Mouse (Mus musculus) left cerebral cortex, postnatal 10 days (tissue): ENCODE results near the gene Tmem132d. TPM values are rescaled to one million over a fixed set of nuclear protein-coding genes. Genes with fewer than 3 reads are reported as not detected.

Experiments
- DNase-seq, 2 experiments: peaks; one replicate each; pipeline ENCODE4 v3.0.0; 2021 to 2022; ENCODE audit warnings: low spot score in 2 of 2, mixed read lengths in 1 of 2; ENCODE audit errors: extremely low spot score in 1 of 2
- intact Hi-C: fragments of 180-260 bp; cut with DNase I; formaldehyde crosslinking; loops from one replicate; pipeline ENCODE4 v1.15.1; 2025
- total RNA-seq, 2 experiments: library from RNA; stranded (reverse); gene quantifications; 2 replicates each; pipeline ENCODE4 v1.2.3; 2021

The Tmem132d gene
- total RNA-seq, result 10 to 100 TPM; 25.7 to 28.1 TPM

DNA sequence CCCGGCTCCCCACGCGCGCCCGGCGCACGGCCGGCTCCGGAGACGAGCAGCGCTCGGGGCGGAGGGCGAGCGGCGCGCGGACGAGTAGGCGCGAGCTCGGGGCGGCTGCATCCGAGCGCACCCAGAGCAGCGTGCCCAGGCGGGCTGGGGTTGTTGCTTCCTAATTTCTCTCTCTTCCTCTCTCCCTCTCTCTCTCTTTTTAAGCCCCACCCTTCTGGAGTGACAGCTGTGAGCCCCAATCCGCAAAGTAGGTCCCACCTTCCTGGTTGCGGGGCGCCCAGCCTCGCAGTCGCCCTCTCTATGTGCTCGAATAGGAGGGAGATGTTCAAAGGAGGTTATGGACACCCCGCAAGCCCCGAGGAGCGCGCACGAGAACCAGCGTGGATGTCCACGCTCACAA lies at the start of gene Tmem132d:
Gene Tmem132d, minus strand, starts transcription at position 162 of the 400 bp plus-strand sequence.
- DNase-seq, result peak; percentile 60 to 66
- intact Hi-C loops, result loop anchor here (10.0 kb wide), 4 partner anchors 318 to 728 kb away; no protein-coding TSS in a partner anchor

DNA sequence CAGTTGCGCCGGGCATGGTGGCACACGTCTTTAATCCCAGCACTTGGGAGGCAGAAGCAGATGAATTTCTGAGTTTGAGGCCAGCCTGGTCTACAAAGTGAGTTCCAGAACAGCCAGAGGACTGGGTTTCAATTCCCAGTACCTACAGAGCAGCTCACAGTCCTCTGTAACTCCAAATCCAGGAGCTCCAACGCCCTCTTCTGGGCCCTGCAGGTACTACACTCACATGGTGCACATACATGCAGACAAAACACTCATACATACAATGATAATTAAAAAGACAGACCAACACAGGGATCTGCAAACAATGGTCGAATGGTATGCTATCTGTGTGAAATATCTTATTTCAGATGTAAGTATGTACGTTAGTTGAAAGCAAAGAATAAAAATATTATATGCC lies 47.9 kb upstream of the Tmem132d start:
- intact Hi-C loops, result no loop called here
- DNase-seq, result no peak

GRCm38 (mm10) chr5:128475372-128475771 lies 42.5 kb upstream of the Tmem132d start:
- intact Hi-C loops, result no loop called here
- no peak for DNase-seq

- intact Hi-C loops, result no loop called here
- DNase-seq, result no peak
Measured at GRCm38 (mm10) chr5:128469812-128470211, 36.9 kb upstream of the Tmem132d start.

DNA sequence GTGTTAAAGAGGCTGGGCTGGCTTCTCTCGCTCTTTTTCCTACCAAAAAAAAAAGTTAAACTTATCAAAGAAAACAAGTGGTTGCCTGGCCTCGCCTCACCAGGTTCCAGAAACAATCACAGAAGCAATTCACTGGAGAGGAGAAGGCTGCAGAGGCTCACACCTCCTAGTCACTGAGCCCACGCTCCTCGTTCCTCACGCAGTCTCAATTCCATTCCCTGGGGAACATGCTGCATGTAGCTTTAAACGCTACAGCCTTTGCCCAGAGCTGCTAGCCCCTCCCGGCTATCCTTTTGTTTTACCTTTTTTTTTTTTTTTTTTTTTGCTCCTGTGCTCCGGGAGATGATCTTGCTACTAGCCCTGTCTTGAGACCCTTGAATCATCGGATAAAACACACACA lies 31.6 kb upstream of the Tmem132d start:
- intact Hi-C loops, result no loop called here
- no peak for DNase-seq

GRCm38 (mm10) chr5:128460605-128461004 lies 27.7 kb upstream of the Tmem132d start:
- intact Hi-C loops, result no loop called here
- DNase-seq, result no peak

DNA sequence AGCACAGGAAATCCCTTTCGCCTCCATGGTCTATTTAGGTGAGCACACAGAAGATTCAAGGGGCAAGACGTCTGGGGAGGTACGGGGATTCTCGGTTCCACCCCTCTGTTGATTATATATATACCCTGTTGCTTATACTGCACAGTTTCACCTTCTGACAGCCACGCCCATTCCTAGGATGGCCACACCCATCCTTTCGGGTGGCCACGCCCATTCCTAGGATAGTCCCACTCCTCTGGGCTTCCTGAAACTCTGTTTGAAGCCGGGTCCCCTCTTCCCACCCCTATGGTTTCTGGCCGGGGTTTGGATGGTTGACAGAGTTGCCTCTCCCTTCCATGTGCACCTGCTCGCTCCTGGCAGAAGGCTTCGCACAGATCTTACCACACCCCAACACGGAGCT lies 22.9 kb upstream of the Tmem132d start:
- intact Hi-C loops, result no loop called here
- no peak for DNase-seq

- intact Hi-C loops, result no loop called here
- no peak for DNase-seq
Measured at GRCm38 (mm10) chr5:128452196-128452595, 19.3 kb upstream of the Tmem132d start.

GRCm38 (mm10) chr5:128450808-128451207 lies 17.9 kb upstream of the Tmem132d start:
- intact Hi-C loops, result no loop called here

GRCm38 (mm10) chr5:128444876-128445275 lies 12.0 kb upstream of the Tmem132d start:
- DNase-seq, result no peak
- intact Hi-C loops, result loop anchor here (5.0 to 10.0 kb wide), 2 partner anchors 853 to 940 kb away; no protein-coding TSS in a partner anchor

More at GRCm38 (mm10) chr5:128450808-128451207, 17.9 kb upstream of the Tmem132d start:
- no peak for DNase-seq

DNA sequence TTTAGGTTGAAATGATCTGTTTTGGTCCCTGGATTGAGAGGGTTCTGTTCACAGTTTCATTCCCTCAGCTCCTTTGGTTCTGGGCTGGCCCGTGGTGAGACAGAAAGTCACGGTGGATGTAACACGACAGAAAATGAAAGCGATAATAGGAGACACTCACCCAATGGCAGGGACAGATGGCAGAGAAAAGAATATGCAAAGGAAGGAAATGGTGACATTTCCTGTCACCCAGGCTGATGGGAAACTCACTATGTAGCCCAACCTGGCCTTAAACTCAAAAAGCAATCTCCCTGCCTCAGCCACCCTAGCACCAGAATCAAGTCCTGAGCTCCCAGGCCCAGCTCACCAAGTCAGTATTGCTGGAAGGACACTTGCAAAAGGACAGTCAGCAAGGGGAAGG lies 11.0 kb upstream of the Tmem132d start:
- intact Hi-C loops, result loop anchor here (5.0 to 10.0 kb wide), 2 partner anchors 852 to 939 kb away; no protein-coding TSS in a partner anchor
- DNase-seq, result no peak

DNA sequence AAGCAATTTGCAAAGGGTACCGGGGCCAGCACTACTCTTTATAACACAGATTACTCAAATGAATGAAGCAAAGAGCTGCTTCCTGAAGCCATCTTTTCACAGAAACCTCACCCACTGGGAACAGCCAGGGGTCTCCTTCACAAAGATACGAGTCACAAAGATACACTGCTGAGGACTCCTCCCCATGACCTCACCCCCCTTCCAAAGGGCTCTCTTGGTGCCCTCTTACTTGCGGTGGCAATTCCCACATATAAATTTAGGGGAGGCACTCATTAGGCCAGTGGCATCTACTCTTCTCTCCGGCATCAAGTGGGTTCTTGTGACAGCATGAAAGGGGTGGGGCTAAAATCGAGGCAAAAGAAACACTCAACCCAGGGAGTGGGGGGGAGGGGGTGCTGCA lies 8.2 kb upstream of the Tmem132d start:
- DNase-seq, result no peak
- intact Hi-C loops, result loop anchor here (5.0 to 10.0 kb wide), 2 partner anchors 849 to 936 kb away; no protein-coding TSS in a partner anchor

GRCm38 (mm10) chr5:128439828-128440227 lies 7.0 kb upstream of the Tmem132d start:
- DNase-seq, result peak in 1 of 2 experiments; percentile 67
- intact Hi-C loops, result loop anchor here (5.0 to 10.0 kb wide), 6 partner anchors 325 to 935 kb away; no protein-coding TSS in a partner anchor

DNA sequence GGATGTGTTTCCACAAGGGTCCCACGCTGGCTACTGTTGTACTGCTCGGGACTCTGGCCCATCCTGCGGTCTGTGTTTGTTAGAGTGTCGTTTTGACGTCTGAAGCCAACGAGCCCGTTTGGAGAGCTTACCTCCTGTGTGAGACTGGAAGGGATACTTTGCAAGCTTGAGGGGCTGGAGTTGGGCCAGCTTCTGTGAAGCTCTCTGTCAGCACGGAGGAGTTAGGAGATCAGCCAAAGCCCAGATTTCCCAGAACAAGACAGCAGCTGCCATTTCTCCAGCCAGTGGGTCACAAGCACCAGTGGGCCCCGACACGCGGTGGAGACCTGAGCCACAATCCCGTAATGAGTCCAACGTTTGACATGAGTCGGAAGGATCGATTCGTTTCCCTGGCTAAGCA lies 5.2 kb upstream of the Tmem132d start:
- peak in 1 of 2 experiments; percentile 54 for DNase-seq
- intact Hi-C loops, result loop anchor here (10.0 kb wide), 4 partner anchors 323 to 733 kb away; no protein-coding TSS in a partner anchor

GRCm38 (mm10) chr5:128436909-128437308 lies 4.0 kb upstream of the Tmem132d start:
- DNase-seq, result peak; percentile 66 to 82
- intact Hi-C loops, result loop anchor here (10.0 kb wide), 4 partner anchors 322 to 732 kb away; no protein-coding TSS in a partner anchor

GRCm38 (mm10) chr5:128435683-128436082 lies 2.8 kb upstream of the Tmem132d start:
- intact Hi-C loops, result loop anchor here (10.0 kb wide), 4 partner anchors 321 to 731 kb away; no protein-coding TSS in a partner anchor
- peak in 1 of 2 experiments; percentile 61 for DNase-seq

DNA sequence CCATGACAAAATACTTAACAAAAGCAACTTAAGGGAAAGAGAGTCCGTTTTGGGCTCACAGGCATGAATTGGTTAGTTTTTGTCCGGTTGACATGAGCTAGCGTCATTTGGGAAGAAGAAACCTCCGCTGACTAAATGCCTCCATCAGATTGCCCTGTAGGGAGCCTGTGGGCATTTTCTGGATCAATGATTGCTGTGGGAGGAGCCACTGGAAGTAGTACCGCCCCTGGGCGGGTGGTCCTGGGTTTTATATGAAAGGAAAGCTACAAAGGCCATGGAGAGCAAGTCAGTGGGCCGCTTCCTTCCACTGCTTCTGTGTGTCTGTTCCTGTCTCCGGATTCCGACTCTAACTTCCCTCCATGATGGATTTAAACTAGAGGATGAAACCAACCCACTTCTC lies 909 bp upstream of the Tmem132d start:
- DNase-seq, result no peak
- intact Hi-C loops, result loop anchor here (10.0 kb wide), 4 partner anchors 319 to 729 kb away; no protein-coding TSS in a partner anchor

GRCm38 (mm10) chr5:128432422-128432821 lies 455 bp downstream of the Tmem132d start:
- DNase-seq, result peak in 1 of 2 experiments; percentile 37
- intact Hi-C loops, result loop anchor here (10.0 kb wide), 4 partner anchors 318 to 728 kb away; no protein-coding TSS in a partner anchor

GRCm38 (mm10) chr5:128424636-128425035 lies 8.2 kb downstream of the Tmem132d start:
- DNase-seq, result no peak
- intact Hi-C loops, result no loop called here

GRCm38 (mm10) chr5:128424213-128424612 lies 8.7 kb downstream of the Tmem132d start:
- no peak for DNase-seq

More at GRCm38 (mm10) chr5:128424213-128424612, 8.7 kb downstream of the Tmem132d start:
- intact Hi-C loops, result no loop called here
